Mouse (Mus musculus): ENCODE data around the gene Eef2kmt. TPM values are rescaled to one million over a fixed set of nuclear protein-coding genes. Genes with fewer than 3 reads are reported as not detected.

Gene Eef2kmt
- polyA plus RNA-seq, 1 experiment from 2014 or later: 6.9 TPM

- no peak for ATAC-seq (replicated peaks)
- H3K4me3 ChIP-seq: no peak overlapping the region
- 72% methylated on average over 6 of the region's 6 CpGs for WGBS
- no peak overlapping the region for H3K4me2 ChIP-seq
- no peaks in the 10 kb centered on the region for H3K36me3 ChIP-seq (replicated peaks)
- H3K27ac ChIP-seq: no peak overlapping the region
- no peak overlapping the region for H3K9ac ChIP-seq
- H3K4me1 ChIP-seq: no peaks in the 10 kb centered on the region
- no peaks in the 10 kb centered on the region for H3K9me3 ChIP-seq
- H3K27me3 ChIP-seq (replicated peaks): 0 out of 2 replicates have a peak, but pooled peaks cover 3% of the 10 kb centered on the region
These were observed 39.1 kb downstream of the Eef2kmt start for GRCm38 (mm10) chr16:5216686-5217085.

DNA sequence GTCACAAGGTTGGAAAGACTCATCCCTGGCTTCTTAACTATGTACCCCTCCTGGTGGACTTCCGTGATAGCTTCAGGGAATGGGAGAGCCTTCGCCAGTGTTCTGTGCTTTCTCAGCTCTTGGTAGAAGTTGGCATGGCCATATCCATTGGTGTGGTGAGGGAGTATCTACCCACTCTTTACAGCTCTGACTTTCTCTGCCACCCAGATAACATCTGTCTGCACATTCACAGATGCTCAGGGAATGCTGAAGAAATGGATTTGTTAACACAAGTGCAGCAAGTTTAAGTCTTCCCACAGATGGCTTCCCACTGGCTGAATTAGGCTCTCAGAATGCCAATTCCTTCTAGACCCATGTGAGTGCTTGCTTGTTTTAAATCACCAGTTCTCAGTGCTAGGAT, 41.7 kb downstream of the Eef2kmt start:
- Histone ChIP-seq H3K4me1 (no peaks in the 10 kb centered on the region), H3K27ac (no peak overlapping the region), H3K4me2 (no peak overlapping the region), H3K4me3 (no peak overlapping the region), H3K27me3 (replicated peaks) (no peaks in the 10 kb centered on the region), H3K36me3 (replicated peaks) (no peaks in the 10 kb centered on the region), H3K9ac (no peak overlapping the region), H3K9me3 (no peaks in the 10 kb centered on the region)
- ATAC-seq (replicated peaks): no peak
- WGBS: 93% methylated on average over 2 of the region's 2 CpGs

- H3K4me2 ChIP-seq: no peak overlapping the region
- H3K4me1 ChIP-seq: no peaks in the 10 kb centered on the region
- H3K4me3 ChIP-seq: no peak overlapping the region
- WGBS: 86% methylated on average over 3 of the region's 3 CpGs
- no peaks in the 10 kb centered on the region for H3K36me3 ChIP-seq (replicated peaks)
- H3K27ac ChIP-seq: no peak overlapping the region
- no peak for ATAC-seq (replicated peaks)
- no peaks in the 10 kb centered on the region for H3K9me3 ChIP-seq
- H3K27me3 ChIP-seq (replicated peaks): no peaks in the 10 kb centered on the region
- H3K9ac ChIP-seq: no peak overlapping the region
These were observed 43.6 kb downstream of the Eef2kmt start for GRCm38 (mm10) chr16:5212150-5212549.

GRCm38 (mm10) chr16:5210365-5210764, 45.4 kb downstream of the Eef2kmt start:
- Histone ChIP-seq H3K36me3 (replicated peaks) (no peaks in the 10 kb centered on the region), H3K9me3 (no peaks in the 10 kb centered on the region), H3K4me2 (no peak overlapping the region), H3K4me3 (no peak overlapping the region), H3K27me3 (replicated peaks) (0 out of 2 replicates have a peak, but pooled peaks cover 4% of the 10 kb centered on the region), H3K4me1 (no peaks in the 10 kb centered on the region), H3K9ac (no peak overlapping the region), H3K27ac (no peak overlapping the region)
- ATAC-seq (replicated peaks): no peak
- 70% methylated on average over 2 of the region's 2 CpGs for WGBS

DNA sequence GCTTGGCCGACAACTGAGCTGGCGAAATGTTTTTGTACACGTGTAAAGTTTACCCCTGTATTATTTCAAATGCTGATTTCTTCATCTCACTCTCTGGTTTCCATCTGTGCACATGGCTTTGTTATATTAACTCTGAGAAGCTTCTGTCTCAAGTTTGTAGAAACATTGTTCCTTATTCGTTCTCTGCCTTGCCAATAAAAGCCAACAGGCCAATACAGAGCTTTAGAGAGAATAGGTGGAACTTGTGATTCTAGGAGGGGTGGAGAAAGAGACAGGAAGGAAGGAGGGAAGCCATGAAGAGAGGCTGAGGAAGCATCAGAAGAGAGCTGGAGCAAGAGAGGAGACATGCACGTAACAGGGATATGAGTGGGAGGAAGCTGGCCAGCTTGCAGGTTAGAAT, 49.7 kb downstream of the Eef2kmt start:
- 0 out of 2 replicates have a peak, but pooled peaks cover 13% of the 10 kb centered on the region for H3K27me3 ChIP-seq (replicated peaks)
- no peak overlapping the region for H3K4me3 ChIP-seq
- peaks cover 10% of the 10 kb centered on the region for H3K4me1 ChIP-seq
- H3K27ac ChIP-seq: no peak overlapping the region
- no peaks in the 10 kb centered on the region for H3K9me3 ChIP-seq
- H3K9ac ChIP-seq: no peak overlapping the region
- H3K4me2 ChIP-seq: no peak overlapping the region
- no peak for ATAC-seq (replicated peaks)
- H3K36me3 ChIP-seq (replicated peaks): no peaks in the 10 kb centered on the region
- 75% methylated on average over 5 of the region's 5 CpGs for WGBS

DNA sequence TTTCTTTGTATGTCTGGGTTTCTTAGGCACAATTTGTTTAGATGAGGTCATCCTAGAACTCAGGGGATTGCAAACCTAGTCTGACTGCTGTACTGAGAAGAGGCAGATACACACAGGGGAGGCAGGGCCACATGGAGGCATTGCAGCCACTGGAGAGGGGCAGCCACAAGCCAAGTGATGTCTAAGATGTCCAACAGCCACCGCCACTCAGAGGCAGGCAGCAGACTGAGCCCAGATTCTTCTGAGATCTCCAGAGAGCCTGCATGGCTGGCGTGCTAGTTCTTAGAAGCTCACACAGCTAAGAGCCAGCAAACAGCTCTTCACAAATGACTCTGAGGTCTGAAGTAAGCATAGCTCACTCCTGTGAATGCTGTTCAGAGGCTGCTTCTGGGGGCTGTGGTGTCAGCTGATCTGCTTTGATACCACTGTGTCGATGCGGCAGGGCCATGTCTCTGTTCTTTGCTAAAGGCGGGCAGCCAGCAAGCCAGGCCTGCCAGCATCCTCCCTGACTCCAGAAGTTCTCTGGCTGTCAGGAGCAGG, 50.3 kb downstream of the Eef2kmt start:
- 89% methylated on average over 5 of the region's 5 CpGs for WGBS
- no peaks in the 10 kb centered on the region for H3K9me3 ChIP-seq
- peaks cover 10% of the 10 kb centered on the region for H3K4me1 ChIP-seq
- no peak for ATAC-seq (replicated peaks)
- H3K36me3 ChIP-seq (replicated peaks): no peaks in the 10 kb centered on the region
- no peak overlapping the region for H3K9ac ChIP-seq
- H3K4me2 ChIP-seq: no peak overlapping the region
- no peak overlapping the region for H3K27ac ChIP-seq
- no peak overlapping the region for H3K4me3 ChIP-seq
- H3K27me3 ChIP-seq (replicated peaks): 0 out of 2 replicates have a peak, but pooled peaks cover 13% of the 10 kb centered on the region

- Histone ChIP-seq H3K27me3 (replicated peaks) (0 out of 2 replicates have a peak, but pooled peaks cover 13% of the 10 kb centered on the region), H3K4me3 (peak within 1 kb of the TSS; percentile 83), H3K36me3 (replicated peaks) (no peaks in the 10 kb centered on the region), H3K9me3 (no peaks in the 10 kb centered on the region), H3K4me2 (peak within 1 kb of the TSS; percentile 95), H3K27ac (peak within 1 kb of the TSS; percentile 45; the same call in 1 of the 2 replicates), H3K4me1 (peaks cover 10% of the 10 kb centered on the region), H3K9ac (peak within 1 kb of the TSS; percentile 62)
- ATAC-seq (replicated peaks): peak; percentile 93
- 4% methylated on average over 40 of the region's 40 CpGs for WGBS
These were observed 51.9 kb downstream of the Eef2kmt start, which contains the start of gene Nagpa for GRCm38 (mm10) chr16:5203668-5204433. Gene Nagpa (minus strand): TSS chr16:5204012.

- Histone ChIP-seq H3K27ac (no peak overlapping the region), H3K4me3 (peak overlapping the region; percentile 83), H3K9me3 (no peaks in the 10 kb centered on the region), H3K27me3 (replicated peaks) (0 out of 2 replicates have a peak, but pooled peaks cover 13% of the 10 kb centered on the region), H3K4me1 (peaks cover 10% of the 10 kb centered on the region), H3K4me2 (peak overlapping the region; percentile 95), H3K36me3 (replicated peaks) (no peaks in the 10 kb centered on the region), H3K9ac (peak overlapping the region; percentile 62)
- peak; percentile 68 for ATAC-seq (replicated peaks)
- WGBS: 2% methylated on average over 36 of the region's 36 CpGs
These were observed 52.6 kb downstream of the Eef2kmt start for GRCm38 (mm10) chr16:5203200-5203599.

DNA sequence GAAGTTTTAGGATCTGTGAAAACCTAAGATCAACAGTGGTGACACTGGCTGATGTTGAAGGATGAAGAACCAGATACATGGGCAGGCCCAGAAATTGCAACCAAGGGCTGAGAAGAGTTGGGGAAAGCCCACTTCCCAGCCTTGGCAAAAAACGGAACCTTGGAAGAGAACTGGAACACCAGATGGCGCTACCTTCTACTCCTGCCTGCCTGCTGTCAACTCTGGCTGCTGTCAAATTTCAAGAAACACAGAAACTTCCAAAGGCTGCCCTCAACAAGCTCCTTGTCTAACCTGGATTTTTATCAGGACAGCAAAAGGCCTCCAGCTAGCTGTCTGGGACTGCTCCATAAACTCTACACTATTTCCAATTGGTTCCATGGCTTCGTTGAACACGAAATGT, 53.1 kb downstream of the Eef2kmt start:
- WGBS: 14% methylated on average over 4 of the region's 4 CpGs
- peaks cover 10% of the 10 kb centered on the region for H3K4me1 ChIP-seq
- H3K9me3 ChIP-seq: no peaks in the 10 kb centered on the region
- H3K27me3 ChIP-seq (replicated peaks): 0 out of 2 replicates have a peak, but pooled peaks cover 13% of the 10 kb centered on the region
- no peak for ATAC-seq (replicated peaks)
- no peak overlapping the region for H3K9ac ChIP-seq
- peak overlapping the region; percentile 83 for H3K4me3 ChIP-seq
- H3K36me3 ChIP-seq (replicated peaks): no peaks in the 10 kb centered on the region
- peak overlapping the region; percentile 95 for H3K4me2 ChIP-seq
- no peak overlapping the region for H3K27ac ChIP-seq

- H3K9ac ChIP-seq: no peak overlapping the region
- 34% methylated on average over 6 of the region's 6 CpGs for WGBS
- H3K36me3 ChIP-seq (replicated peaks): no peaks in the 10 kb centered on the region
- no peak overlapping the region for H3K4me3 ChIP-seq
- no peaks in the 10 kb centered on the region for H3K9me3 ChIP-seq
- no peaks in the 10 kb centered on the region for H3K27me3 ChIP-seq (replicated peaks)
- no peak overlapping the region for H3K27ac ChIP-seq
- H3K4me1 ChIP-seq: no peaks in the 10 kb centered on the region
- no peak for ATAC-seq (replicated peaks)
- no peak overlapping the region for H3K4me2 ChIP-seq
These were observed 60.7 kb downstream of the Eef2kmt start for GRCm38 (mm10) chr16:5195080-5195479.

All from midbrain, embryonic 15.5 days (tissue).